Mouse (Mus musculus): ENCODE data around the gene Zfp367. TPM values are rescaled to one million over a fixed set of nuclear protein-coding genes. Genes with fewer than 3 reads are reported as not detected.
A peak's percentile ranks its signal among the peaks of the same experiment; 100 is the strongest.

Zfp367 gene
- polyA plus RNA-seq, 1 experiment from 2014 or later, result 7.8 TPM

- ATAC-seq, result peak; percentile 68
- Histone ChIP-seq H3K9me3 (no peaks in the 10 kb centered on the region), H3K36me3 (no peaks in the 10 kb centered on the region), H3K4me3 (replicated peaks) (peak overlapping the region; percentile 89), H3K9ac (replicated peaks) (peak overlapping the region; percentile 78), H3K4me2 (replicated peaks) (peak overlapping the region; percentile 94), H3K4me1 (replicated peaks) (peaks cover 18% of the 10 kb centered on the region), H3K27me3 (peaks cover 8% of the 10 kb centered on the region; the same call in 1 of the 2 replicates), H3K27ac (peak overlapping the region; percentile 67)
- under 1% methylated on average over 58 of the region's 61 CpGs for WGBS
Observed at GRCm38 (mm10) chr13:64152671-64153082, 325 bp downstream of the Zfp367 start.

GRCm38 (mm10) chr13:64152241-64152669, 747 bp downstream of the Zfp367 start:
- no peaks in the 10 kb centered on the region for H3K36me3 ChIP-seq
- no peaks in the 10 kb centered on the region for H3K9me3 ChIP-seq
- peak; percentile 59 for ATAC-seq
- peak overlapping the region; percentile 94 for H3K4me2 ChIP-seq (replicated peaks)
- H3K27me3 ChIP-seq, result peaks cover 8% of the 10 kb centered on the region; the same call in 1 of the 2 replicates
- peak overlapping the region; percentile 89 for H3K4me3 ChIP-seq (replicated peaks)
- under 1% methylated on average over 40 of the region's 42 CpGs for WGBS
- H3K27ac ChIP-seq, result peak overlapping the region; percentile 67
- peak overlapping the region; percentile 78 for H3K9ac ChIP-seq (replicated peaks)
- peaks cover 18% of the 10 kb centered on the region for H3K4me1 ChIP-seq (replicated peaks)

DNA sequence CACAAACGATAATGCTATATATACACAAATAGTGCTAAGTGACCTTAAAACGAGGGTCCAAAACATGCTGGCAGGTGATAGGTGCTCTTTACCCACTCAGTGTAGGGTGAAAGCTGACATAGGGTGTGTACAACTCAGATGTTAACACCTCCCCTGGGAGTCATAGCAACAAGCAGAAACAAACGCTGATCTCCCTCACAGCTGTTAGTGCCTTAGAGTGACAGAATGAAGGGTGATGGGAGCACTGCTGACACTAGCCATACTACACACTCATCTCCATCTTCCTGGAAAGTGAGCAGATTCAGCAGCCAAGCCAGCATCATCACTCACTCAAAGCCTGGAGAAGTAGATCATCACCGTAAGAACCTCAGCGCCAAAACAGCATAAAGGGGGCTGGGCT, 2.9 kb downstream of the Zfp367 start:
- no peaks in the 10 kb centered on the region for H3K36me3 ChIP-seq
- 0 out of 2 replicates have a peak overlapping the region, but pooled peaks have one; percentile 0 for H3K4me2 ChIP-seq (replicated peaks)
- 73% methylated on average over 5 of the region's 5 CpGs for WGBS
- no peak overlapping the region for H3K9ac ChIP-seq (replicated peaks)
- no peaks in the 10 kb centered on the region for H3K9me3 ChIP-seq
- H3K4me3 ChIP-seq (replicated peaks), result no peak overlapping the region
- H3K27me3 ChIP-seq, result 0 out of 2 replicates have a peak, but pooled peaks cover 1% of the 10 kb centered on the region
- H3K4me1 ChIP-seq (replicated peaks), result peaks cover 18% of the 10 kb centered on the region
- no peak for ATAC-seq
- H3K27ac ChIP-seq, result no peak overlapping the region

- Histone ChIP-seq H3K27me3 (no peaks in the 10 kb centered on the region), H3K9me3 (no peaks in the 10 kb centered on the region), H3K27ac (no peak overlapping the region), H3K4me3 (replicated peaks) (peak overlapping the region; percentile 46), H3K36me3 (peaks cover 4% of the 10 kb centered on the region; the same call in 1 of the 2 replicates), H3K4me1 (replicated peaks) (peaks cover 5% of the 10 kb centered on the region; the same call in 1 of the 2 replicates), H3K9ac (replicated peaks) (no peak overlapping the region), H3K4me2 (replicated peaks) (peak overlapping the region; percentile 75)
- peak; percentile 55; the same call in 1 of the 2 replicates for ATAC-seq
- WGBS, result 48% methylated on average over 15 of the region's 15 CpGs
Observed at GRCm38 (mm10) chr13:64129616-64130375, 23.2 kb downstream of the Zfp367 start.

DNA sequence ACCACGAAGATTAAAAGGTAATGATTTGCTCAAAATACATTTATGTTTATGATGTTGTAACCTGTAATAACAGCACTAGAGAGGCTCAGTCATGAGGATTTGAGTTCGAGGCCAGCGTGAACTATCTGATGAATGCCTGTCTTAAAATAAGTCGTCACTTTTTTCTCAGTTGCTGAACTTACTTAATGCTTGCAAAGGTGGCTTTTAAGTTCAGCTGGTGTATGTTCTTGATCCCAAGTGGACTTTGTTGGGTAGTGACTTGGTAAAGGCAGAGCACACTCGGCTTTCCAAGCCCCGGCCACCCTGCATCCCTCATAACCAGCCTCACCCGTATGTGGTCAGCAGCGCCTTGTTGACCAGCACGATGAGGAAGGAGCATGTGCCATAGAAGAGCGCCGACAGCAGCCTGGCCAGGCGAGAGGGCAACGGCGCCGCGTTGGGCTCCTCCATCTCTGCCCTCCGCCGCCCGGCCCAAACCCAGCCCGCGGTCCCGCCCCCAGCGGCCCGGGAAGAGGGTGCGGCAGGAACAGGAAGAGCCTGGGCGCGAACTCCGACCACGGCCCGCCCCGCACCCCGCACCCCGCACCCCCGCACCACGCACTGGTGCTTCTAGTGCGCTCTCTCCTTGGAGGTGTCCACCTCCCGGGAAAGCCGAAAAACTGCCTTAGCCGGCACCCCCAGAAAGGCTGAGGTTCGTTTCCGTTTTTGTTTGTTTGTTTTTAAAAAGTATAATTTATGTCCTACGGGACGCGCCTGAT, 24.0 kb downstream of the Zfp367 start, which contains the start of gene Slc35d2:
Gene Slc35d2, minus strand, starts transcription at position 511 of the 758 bp plus-strand sequence.
- ATAC-seq, result peak; percentile 69
- Histone ChIP-seq H3K4me1 (replicated peaks) (peaks cover 5% of the 10 kb centered on the region; the same call in 1 of the 2 replicates), H3K4me2 (replicated peaks) (peak within 1 kb of the TSS; percentile 75), H3K4me3 (replicated peaks) (peak within 1 kb of the TSS; percentile 46), H3K27ac (no peak within 1 kb of the TSS), H3K9me3 (no peaks in the 10 kb centered on the region), H3K36me3 (no peaks in the 10 kb centered on the region), H3K27me3 (no peaks in the 10 kb centered on the region), H3K9ac (replicated peaks) (peak within 1 kb of the TSS; percentile 62)
- WGBS, result 10% methylated on average over 44 of the region's 44 CpGs

DNA sequence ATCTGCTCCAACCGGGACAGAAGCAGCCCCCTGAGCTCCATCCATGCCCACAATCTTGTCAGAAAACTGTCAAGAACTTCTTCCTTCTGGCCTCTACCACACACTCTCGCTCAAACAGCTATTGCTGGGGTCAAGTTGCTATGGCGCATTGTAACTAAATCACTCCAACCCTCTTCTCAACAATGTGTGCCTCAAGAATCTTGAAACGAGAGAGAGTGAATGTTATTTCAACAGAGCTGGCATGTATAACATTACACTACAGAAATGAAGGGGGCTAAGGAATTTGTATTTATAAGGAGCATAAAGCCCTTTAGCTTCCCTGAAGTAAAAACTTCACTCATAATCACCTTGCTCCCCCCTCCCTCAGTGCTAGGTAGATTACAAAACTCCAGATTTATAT, 26.7 kb downstream of the Zfp367 start:
- Histone ChIP-seq H3K4me2 (replicated peaks) (no peak overlapping the region), H3K27me3 (no peaks in the 10 kb centered on the region), H3K9ac (replicated peaks) (no peak overlapping the region), H3K36me3 (no peaks in the 10 kb centered on the region), H3K4me3 (replicated peaks) (no peak overlapping the region), H3K9me3 (0 out of 2 replicates have a peak, but pooled peaks cover 3% of the 10 kb centered on the region), H3K27ac (no peak overlapping the region), H3K4me1 (replicated peaks) (peaks cover 5% of the 10 kb centered on the region; the same call in 1 of the 2 replicates)
- ATAC-seq, result no peak
- 65% methylated on average over 4 of the region's 4 CpGs for WGBS

DNA sequence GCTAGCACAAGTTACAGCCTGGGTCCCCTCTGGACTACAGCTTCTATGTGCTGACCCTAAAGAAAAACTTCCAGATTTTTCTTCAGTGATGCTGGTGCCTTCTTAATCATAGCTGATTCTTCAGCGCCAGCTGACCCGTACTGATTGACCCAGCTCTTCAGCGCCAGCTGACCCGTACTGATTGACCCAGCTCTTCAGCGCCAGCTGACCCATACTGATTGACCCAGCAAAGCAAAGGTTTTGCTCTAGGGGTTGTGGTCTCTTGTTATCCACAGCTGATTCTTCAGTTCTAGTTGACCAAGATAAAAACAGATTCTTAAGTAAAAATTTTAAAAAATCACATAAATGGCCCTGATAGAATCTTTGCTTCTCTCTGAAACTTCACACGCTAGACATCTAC, 28.1 kb downstream of the Zfp367 start:
- Histone ChIP-seq H3K4me2 (replicated peaks) (no peak overlapping the region), H3K4me3 (replicated peaks) (no peak overlapping the region), H3K27ac (no peak overlapping the region), H3K9me3 (0 out of 2 replicates have a peak, but pooled peaks cover 3% of the 10 kb centered on the region), H3K9ac (replicated peaks) (no peak overlapping the region), H3K36me3 (no peaks in the 10 kb centered on the region), H3K4me1 (replicated peaks) (peaks cover 5% of the 10 kb centered on the region; the same call in 1 of the 2 replicates), H3K27me3 (no peaks in the 10 kb centered on the region)
- 88% methylated on average over 6 of the region's 6 CpGs for WGBS
- no peak for ATAC-seq

DNA sequence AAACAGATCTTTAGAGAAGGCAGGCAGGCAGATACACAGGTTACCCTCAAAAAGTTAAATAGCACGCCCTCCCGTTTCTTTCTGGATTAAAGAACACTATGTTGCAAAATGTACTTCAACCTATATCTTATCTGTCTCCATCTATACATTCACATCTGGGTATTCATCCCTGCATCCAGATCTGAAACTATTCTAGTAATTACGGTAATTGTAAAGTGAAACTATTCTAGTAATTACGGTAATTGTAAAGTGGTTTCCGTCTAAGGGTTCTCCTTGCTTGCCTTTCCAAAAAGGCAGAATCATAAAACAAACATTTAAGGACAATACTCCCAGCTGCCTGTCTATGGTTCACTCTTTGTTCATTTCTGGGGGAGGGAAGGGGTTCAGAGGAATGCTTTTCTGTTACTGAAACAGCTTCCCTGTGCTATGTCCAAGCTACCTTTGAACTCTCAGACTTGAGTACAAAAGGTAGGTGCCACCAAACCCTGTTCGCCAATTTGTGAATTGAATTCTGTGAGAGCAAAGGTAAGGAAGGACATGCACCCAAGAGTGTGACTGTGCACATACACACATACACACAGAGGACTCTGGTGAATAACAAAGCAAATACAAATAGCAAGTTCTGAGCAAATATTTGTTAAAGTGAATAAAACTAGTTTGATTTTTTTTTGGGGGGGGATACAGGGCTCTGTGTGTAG, 29.4 kb downstream of the Zfp367 start:
- Histone ChIP-seq H3K36me3 (no peaks in the 10 kb centered on the region), H3K4me3 (replicated peaks) (no peak overlapping the region), H3K4me1 (replicated peaks) (no peaks in the 10 kb centered on the region), H3K27me3 (no peaks in the 10 kb centered on the region), H3K27ac (no peak overlapping the region), H3K4me2 (replicated peaks) (no peak overlapping the region), H3K9ac (replicated peaks) (no peak overlapping the region), H3K9me3 (0 out of 2 replicates have a peak, but pooled peaks cover 3% of the 10 kb centered on the region)
- 34% methylated on average over 6 of the region's 6 CpGs for WGBS
- no peak for ATAC-seq

- H3K27ac ChIP-seq, result no peak overlapping the region
- no peak overlapping the region for H3K4me2 ChIP-seq (replicated peaks)
- no peaks in the 10 kb centered on the region for H3K36me3 ChIP-seq
- no peak overlapping the region for H3K4me3 ChIP-seq (replicated peaks)
- no peaks in the 10 kb centered on the region for H3K4me1 ChIP-seq (replicated peaks)
- no peak for ATAC-seq
- 0 out of 2 replicates have a peak, but pooled peaks cover 3% of the 10 kb centered on the region for H3K9me3 ChIP-seq
- no peak overlapping the region for H3K9ac ChIP-seq (replicated peaks)
- no peaks in the 10 kb centered on the region for H3K27me3 ChIP-seq
- 58% methylated on average over 4 of the region's 4 CpGs for WGBS
Observed at GRCm38 (mm10) chr13:64120760-64121159, 32.2 kb downstream of the Zfp367 start.

GRCm38 (mm10) chr13:64117442-64117841, 35.6 kb downstream of the Zfp367 start:
- Histone ChIP-seq H3K4me2 (replicated peaks) (no peak overlapping the region), H3K4me3 (replicated peaks) (no peak overlapping the region), H3K36me3 (no peaks in the 10 kb centered on the region), H3K27me3 (no peaks in the 10 kb centered on the region), H3K9ac (replicated peaks) (no peak overlapping the region), H3K9me3 (no peaks in the 10 kb centered on the region), H3K27ac (no peak overlapping the region), H3K4me1 (replicated peaks) (no peaks in the 10 kb centered on the region)
- WGBS, result 60% methylated on average over 2 of the region's 2 CpGs
- no peak for ATAC-seq

GRCm38 (mm10) chr13:64110421-64110820, 42.6 kb downstream of the Zfp367 start:
- Histone ChIP-seq H3K27me3 (0 out of 2 replicates have a peak, but pooled peaks cover 5% of the 10 kb centered on the region), H3K4me3 (replicated peaks) (no peak overlapping the region), H3K36me3 (no peaks in the 10 kb centered on the region), H3K4me2 (replicated peaks) (no peak overlapping the region), H3K9ac (replicated peaks) (no peak overlapping the region), H3K4me1 (replicated peaks) (peaks cover 16% of the 10 kb centered on the region), H3K9me3 (no peaks in the 10 kb centered on the region), H3K27ac (no peak overlapping the region)
- 98% methylated on average over 1 of the region's 1 CpGs for WGBS
- ATAC-seq, result no peak

Data from midbrain, embryonic 13.5 days (tissue).